Mouse (Mus musculus) hindbrain, postnatal 0 days (tissue): ENCODE measurements around the gene Gng12. TPM values are rescaled to one million over a fixed set of nuclear protein-coding genes. Genes with fewer than 3 reads are reported as not detected.

ENCODE experiments used
- ATAC-seq: fragments of 200-750 bp; cut with Nextera tagmentation; 2 replicates; pipeline ENCODE4 v1.8.0; 2017; ENCODE audit warnings: mild to moderate bottlenecking, moderate TSS enrichment, moderate library complexity
- DNase-seq: peaks from one replicate; pipeline ENCODE4 v3.0.0-alpha.2; 2015; ENCODE audit warnings: low spot score
- H3K27ac ChIP-seq: fragments of 300-500 bp; sonication (generic); 2 replicates; pipeline ENCODE4 v1.5.1; 2014; ENCODE audit warnings: mild to moderate bottlenecking
- H3K27me3 ChIP-seq: fragments of 300-500 bp; sonication (generic); 2 replicates; pipeline ENCODE4 v1.6.1; 2014; ENCODE audit warnings: low read length, mixed read lengths; ENCODE audit not compliant: insufficient read depth
- H3K36me3 ChIP-seq: fragments of 300-500 bp; sonication (generic); 2 replicates; pipeline ENCODE4 v1.6.1; 2014; ENCODE audit warnings: low read length, mixed read lengths; ENCODE audit not compliant: insufficient read depth
- H3K4me1 ChIP-seq: fragments of 300-500 bp; sonication (generic); 2 replicates; pipeline ENCODE4 v1.6.1; 2014; ENCODE audit warnings: antibody characterized with exemption, low read length, mixed read lengths; ENCODE audit not compliant: insufficient read depth
- H3K4me2 ChIP-seq: fragments of 300-500 bp; sonication (generic); 2 replicates; pipeline ENCODE4 v1.6.1; 2014; ENCODE audit warnings: low read depth, mild to moderate bottlenecking, low read length, moderate library complexity, mixed read lengths
- H3K4me3 ChIP-seq: fragments of 300-500 bp; sonication (generic); 2 replicates; pipeline ENCODE4 v1.5.1; 2014; ENCODE audit warnings: low read length
- H3K9ac ChIP-seq: fragments of 300-500 bp; sonication (generic); replicated peaks from 2 replicates; pipeline ENCODE4 v1.6.1; 2014; ENCODE audit warnings: mild to moderate bottlenecking, low read length, moderate library complexity, mixed read lengths
- H3K9me3 ChIP-seq: fragments of 300-500 bp; sonication (generic); 2 replicates; pipeline ENCODE4 v1.6.1; 2016; ENCODE audit warnings: low read length, mixed read lengths
- CTCF ChIP-seq: IDR thresholded peaks from 2 replicates; pipeline ENCODE4 v1.5.1; 2016; ENCODE audit warnings: antibody characterized with exemption, control low read depth, low read depth
- WGBS: fragments of 180-500 bp; shearing (Covaris S2); extraction: QIAGEN DNeasy Blood & Tissue Kit; methylation state at CpG from one replicate; pipeline ENCODE4 v1.1.7; 2014; 5-methylcytosine and 5-hydroxymethylcytosine counted together
- polyA plus RNA-seq: library from polyadenylated mRNA; unstranded; fragments of >200 nt; fragmentation: Nextera tagmentation; extraction: Ambion mirVana; gene quantifications from 2 replicates; pipeline ENCODE4 v1.2.1, GENCODE M21; 2015
- total RNA-seq: library from RNA; depleted of rRNA; stranded (reverse); fragments of >200 nt; gene quantifications from 2 replicates; pipeline ENCODE4 v1.2.3, GENCODE M21; 2014

Gene Gng12
- total and polyA plus RNA-seq, 2 experiments from 2014 or later, result 43.5 to 91.4 TPM

- peak overlapping the region; percentile 41; the same call in 1 of the 2 replicates for H3K27ac ChIP-seq
- no peak overlapping the region for H3K4me3 ChIP-seq
- ATAC-seq (peak; percentile 90), DNase-seq (peak; percentile 69)
- no peaks in the 10 kb centered on the region for H3K36me3 ChIP-seq
- H3K9ac ChIP-seq, result no peak overlapping the region
- H3K4me1 ChIP-seq, result peaks cover 12% of the 10 kb centered on the region
- no peak for TF ChIP-seq CTCF
- no peaks in the 10 kb centered on the region for H3K9me3 ChIP-seq
- 21% methylated on average over 4 of the region's 4 CpGs for WGBS
- H3K4me2 ChIP-seq, result no peak overlapping the region
- H3K27me3 ChIP-seq, result no peaks in the 10 kb centered on the region
Measured at GRCm38 (mm10) chr6:66964222-66964621, 68.0 kb downstream of the Gng12 start.

GRCm38 (mm10) chr6:66965203-66965602, 69.0 kb downstream of the Gng12 start:
- ATAC-seq (no peak), DNase-seq (no peak)
- Histone ChIP-seq H3K36me3 (no peaks in the 10 kb centered on the region), H3K27ac (no peak overlapping the region), H3K9ac (no peak overlapping the region), H3K4me1 (peaks cover 12% of the 10 kb centered on the region), H3K4me3 (no peak overlapping the region), H3K9me3 (no peaks in the 10 kb centered on the region), H3K4me2 (no peak overlapping the region), H3K27me3 (no peaks in the 10 kb centered on the region)
- 82% methylated on average over 4 of the region's 4 CpGs for WGBS
- TF ChIP-seq CTCF, result no peak

GRCm38 (mm10) chr6:66967788-66968187, 71.6 kb downstream of the Gng12 start:
- no peak for DNase-seq
- 55% methylated on average over 2 of the region's 2 CpGs for WGBS
- H3K4me1 ChIP-seq, result peaks cover 11% of the 10 kb centered on the region
- no peak overlapping the region for H3K4me3 ChIP-seq
- H3K27ac ChIP-seq, result no peak overlapping the region
- no peak overlapping the region for H3K4me2 ChIP-seq
- ATAC-seq, result no peak
- TF ChIP-seq CTCF, result no peak
- H3K27me3 ChIP-seq, result no peaks in the 10 kb centered on the region
- H3K9ac ChIP-seq, result no peak overlapping the region
- no peaks in the 10 kb centered on the region for H3K36me3 ChIP-seq
- H3K9me3 ChIP-seq, result no peaks in the 10 kb centered on the region

- H3K27ac ChIP-seq, result no peak overlapping the region
- H3K4me3 ChIP-seq, result no peak overlapping the region
- DNase-seq (no peak), ATAC-seq (no peak)
- peaks cover 4% of the 10 kb centered on the region for H3K4me1 ChIP-seq
- no peaks in the 10 kb centered on the region for H3K36me3 ChIP-seq
- no peak for TF ChIP-seq CTCF
- H3K27me3 ChIP-seq, result no peaks in the 10 kb centered on the region
- no peak overlapping the region for H3K4me2 ChIP-seq
- no peak overlapping the region for H3K9ac ChIP-seq
- H3K9me3 ChIP-seq, result no peaks in the 10 kb centered on the region
- 47% methylated on average over 3 of the region's 3 CpGs for WGBS
Measured at GRCm38 (mm10) chr6:66969446-66969845, 73.2 kb downstream of the Gng12 start.

GRCm38 (mm10) chr6:66972300-66972699, 76.1 kb downstream of the Gng12 start:
- Histone ChIP-seq H3K27ac (no peak overlapping the region), H3K9me3 (no peaks in the 10 kb centered on the region), H3K4me1 (no peaks in the 10 kb centered on the region), H3K9ac (no peak overlapping the region), H3K27me3 (no peaks in the 10 kb centered on the region), H3K4me3 (no peak overlapping the region), H3K4me2 (no peak overlapping the region), H3K36me3 (no peaks in the 10 kb centered on the region)
- no peak for TF ChIP-seq CTCF
- no peak for ATAC-seq
- no peak for DNase-seq
- 81% methylated on average over 8 of the region's 8 CpGs for WGBS

GRCm38 (mm10) chr6:66973180-66973579, 77.0 kb downstream of the Gng12 start:
- no peak for TF ChIP-seq CTCF
- ATAC-seq, result no peak

GRCm38 (mm10) chr6:66975522-66975921, 79.3 kb downstream of the Gng12 start:
- H3K36me3 ChIP-seq, result no peaks in the 10 kb centered on the region
- H3K9ac ChIP-seq, result no peak overlapping the region
- WGBS, result 89% methylated on average over 4 of the region's 4 CpGs
- no peak overlapping the region for H3K4me2 ChIP-seq
- DNase-seq (no peak), ATAC-seq (no peak)
- no peak overlapping the region for H3K4me3 ChIP-seq
- no peak for TF ChIP-seq CTCF
- H3K27me3 ChIP-seq, result no peaks in the 10 kb centered on the region
- no peaks in the 10 kb centered on the region for H3K9me3 ChIP-seq
- H3K4me1 ChIP-seq, result no peaks in the 10 kb centered on the region
- H3K27ac ChIP-seq, result no peak overlapping the region

More at GRCm38 (mm10) chr6:66973180-66973579, 77.0 kb downstream of the Gng12 start:
- H3K36me3 ChIP-seq, result no peaks in the 10 kb centered on the region
- no peak overlapping the region for H3K4me2 ChIP-seq
- no peak overlapping the region for H3K4me3 ChIP-seq
- no peak overlapping the region for H3K27ac ChIP-seq
- H3K4me1 ChIP-seq, result no peaks in the 10 kb centered on the region
- 32% methylated on average over 3 of the region's 3 CpGs for WGBS
- no peaks in the 10 kb centered on the region for H3K27me3 ChIP-seq
- H3K9me3 ChIP-seq, result no peaks in the 10 kb centered on the region
- DNase-seq, result no peak
- H3K9ac ChIP-seq, result no peak overlapping the region
